Mouse (Mus musculus) testis, adult 2 months (tissue): Measurements from ENCODE around the gene Lpgat1. TPM values are rescaled to one million over a fixed set of nuclear protein-coding genes. Genes with fewer than 3 reads are reported as not detected.

ENCODE experiments used
- H3K27ac ChIP-seq: fragments of 200-500 bp; 2 replicates; pipeline ENCODE4 v1.5.1; 2012; ENCODE audit warnings: low read depth, low read length; ENCODE audit not compliant: control insufficient read depth, insufficient read depth
- H3K27me3 ChIP-seq: fragments of 200-500 bp; 2 replicates; pipeline ENCODE4 v1.6.1; 2012; ENCODE audit warnings: mild to moderate bottlenecking, low read length, moderate library complexity; ENCODE audit not compliant: control insufficient read depth, insufficient read depth
- H3K36me3 ChIP-seq: fragments of 200-500 bp; 2 replicates; pipeline ENCODE4 v1.6.1; 2012; ENCODE audit warnings: mild to moderate bottlenecking, low read length; ENCODE audit not compliant: control insufficient read depth, insufficient read depth
- H3K4me1 ChIP-seq: fragments of 200-500 bp; 2 replicates; pipeline ENCODE4 v1.6.1; 2012; ENCODE audit warnings: low read length; ENCODE audit not compliant: control insufficient read depth, insufficient read depth
- H3K4me3 ChIP-seq: fragments of 200-500 bp; 2 replicates; pipeline ENCODE4 v1.5.1; 2012; ENCODE audit warnings: low read depth, mild to moderate bottlenecking, low read length, moderate library complexity, mixed read lengths; ENCODE audit not compliant: control insufficient read depth
- CTCF ChIP-seq: fragments of 200-500 bp; IDR thresholded peaks from 2 replicates; pipeline ENCODE4 v1.5.1; 2012; ENCODE audit warnings: low read depth, mild to moderate bottlenecking, inconsistent platforms, low read length, moderate library complexity; ENCODE audit not compliant: control insufficient read depth, insufficient read depth, insufficient replicate concordance
- POLR2A ChIP-seq: fragments of 200-500 bp; IDR thresholded peaks from 2 replicates; pipeline ENCODE4 v1.6.1; 2012; ENCODE audit warnings: low read depth, mild to moderate bottlenecking, inconsistent platforms, low read length, moderate library complexity; ENCODE audit not compliant: control insufficient read depth
- polyA plus RNA-seq: library from polyadenylated mRNA; depleted of rRNA; stranded (reverse); fragments of >200 nt; gene quantifications from 2 replicates; pipeline ENCODE4 v1.2.3, GENCODE M21; 2012

Lpgat1 gene
- polyA plus RNA-seq, 1 experiment, result 26.7 TPM

DNA sequence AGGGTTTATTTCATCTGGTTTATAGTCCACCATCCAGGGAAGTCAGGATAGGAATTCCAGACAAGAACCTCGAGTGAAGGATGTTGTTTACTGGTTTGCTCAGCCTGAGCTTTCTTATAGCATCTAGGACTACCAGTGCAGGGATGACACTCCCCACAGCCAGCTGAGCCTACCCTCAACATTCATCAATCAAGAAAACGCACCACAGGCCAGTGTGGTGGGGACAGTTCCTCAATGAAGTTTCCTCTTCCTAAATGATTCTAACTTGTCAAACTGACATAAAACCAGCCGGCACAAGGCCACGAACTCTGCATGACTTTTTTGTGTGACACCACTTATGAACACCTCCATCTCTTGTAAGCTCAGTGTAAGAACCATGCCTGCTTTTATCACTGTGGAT lies 13.1 kb upstream of the Lpgat1 start:
- Histone ChIP-seq H3K4me1 (no peaks in the 10 kb centered on the region), H3K4me3 (no peak overlapping the region), H3K27ac (no peak overlapping the region), H3K27me3 (no peaks in the 10 kb centered on the region), H3K36me3 (no peaks in the 10 kb centered on the region)
- TF ChIP-seq CTCF (no peak), POLR2A (no peak)

DNA sequence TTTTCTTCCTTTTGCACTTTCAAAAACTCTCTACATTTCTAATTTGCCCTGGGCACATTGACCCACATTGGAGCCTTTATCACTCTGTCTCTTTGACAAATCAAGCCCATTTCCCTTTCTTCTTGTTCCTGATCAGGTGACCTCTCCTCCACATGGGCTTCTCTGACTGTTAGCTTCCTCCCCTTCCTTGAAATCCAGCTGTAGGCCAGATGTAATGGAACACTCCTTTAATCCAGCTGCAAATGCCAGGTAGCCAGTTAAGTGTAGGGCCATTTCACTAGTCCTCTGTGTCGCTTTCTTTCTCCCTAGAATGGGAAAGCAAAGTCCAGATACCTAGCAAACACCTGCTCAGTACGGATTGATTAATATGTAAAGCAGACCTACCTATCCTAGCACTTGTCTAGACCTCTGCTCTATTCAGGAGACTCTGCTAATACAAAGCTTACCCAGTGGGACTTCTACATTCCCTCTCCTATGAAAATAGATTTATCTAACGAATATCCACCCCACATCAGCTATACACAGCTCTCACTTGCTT lies 11.0 kb upstream of the Lpgat1 start:
- TF ChIP-seq POLR2A (no peak), CTCF (no peak)
- Histone ChIP-seq H3K27me3 (no peaks in the 10 kb centered on the region), H3K4me1 (no peaks in the 10 kb centered on the region), H3K36me3 (no peaks in the 10 kb centered on the region), H3K27ac (no peak overlapping the region), H3K4me3 (no peak overlapping the region)

DNA sequence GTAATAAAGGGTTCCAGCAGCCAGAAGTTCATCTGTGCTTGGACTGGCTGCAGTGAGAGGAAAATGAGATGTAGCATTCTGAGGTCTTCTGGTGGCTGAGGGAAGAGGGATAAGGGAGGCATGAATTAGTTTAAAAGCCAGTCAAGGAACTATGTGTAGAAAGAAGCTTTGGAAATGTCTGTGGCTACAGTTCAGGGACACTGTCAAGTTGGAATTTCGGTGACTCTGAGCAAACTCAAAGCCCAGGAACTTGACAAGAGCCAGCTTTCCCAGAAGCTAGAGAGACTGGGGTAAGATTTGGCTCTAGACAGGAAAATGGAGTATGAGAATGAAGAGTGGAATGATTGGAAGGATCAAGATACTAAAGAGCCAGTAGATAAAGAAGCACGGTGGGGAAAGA lies 7.8 kb upstream of the Lpgat1 start:
- H3K27ac ChIP-seq, result no peak overlapping the region

DNA sequence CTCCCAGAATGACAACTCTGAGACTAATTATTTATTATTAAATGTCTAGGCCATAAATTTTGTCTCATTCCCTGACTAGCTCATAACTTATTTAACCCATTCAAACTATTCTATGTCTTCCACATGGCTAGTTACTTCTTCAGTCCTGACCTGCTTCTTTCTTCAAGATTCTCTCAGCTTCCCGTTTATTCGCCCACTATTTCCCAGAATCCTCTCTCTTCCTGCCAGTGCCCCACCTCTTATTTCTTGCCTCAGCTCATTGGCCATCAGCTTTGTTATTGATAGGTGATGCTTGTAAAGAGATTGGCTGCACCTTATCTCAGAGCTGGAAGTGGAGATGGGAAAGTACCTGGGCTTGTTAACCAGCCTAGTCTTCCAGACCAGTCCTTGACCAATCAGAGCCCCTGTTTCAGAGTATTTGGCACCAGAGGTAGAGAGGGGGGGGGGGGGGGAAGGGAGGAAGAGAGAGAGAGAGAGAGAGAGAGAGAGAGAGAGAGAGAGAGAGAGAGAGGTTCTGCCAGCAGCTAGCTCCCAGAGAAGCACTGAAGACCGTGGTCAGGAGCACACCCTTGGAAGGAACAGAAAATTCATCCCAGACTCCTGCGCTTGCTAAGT lies 5.3 kb upstream of the Lpgat1 start:
- no peak overlapping the region for H3K4me3 ChIP-seq
- TF ChIP-seq POLR2A (no peak), CTCF (no peak)

More for the DNA sequence above, 7.8 kb upstream of the Lpgat1 start:
- Histone ChIP-seq H3K27me3 (no peaks in the 10 kb centered on the region), H3K36me3 (no peaks in the 10 kb centered on the region), H3K4me1 (no peaks in the 10 kb centered on the region), H3K4me3 (no peak overlapping the region)
- TF ChIP-seq CTCF, result no peak
- no peak for TF ChIP-seq POLR2A

DNA sequence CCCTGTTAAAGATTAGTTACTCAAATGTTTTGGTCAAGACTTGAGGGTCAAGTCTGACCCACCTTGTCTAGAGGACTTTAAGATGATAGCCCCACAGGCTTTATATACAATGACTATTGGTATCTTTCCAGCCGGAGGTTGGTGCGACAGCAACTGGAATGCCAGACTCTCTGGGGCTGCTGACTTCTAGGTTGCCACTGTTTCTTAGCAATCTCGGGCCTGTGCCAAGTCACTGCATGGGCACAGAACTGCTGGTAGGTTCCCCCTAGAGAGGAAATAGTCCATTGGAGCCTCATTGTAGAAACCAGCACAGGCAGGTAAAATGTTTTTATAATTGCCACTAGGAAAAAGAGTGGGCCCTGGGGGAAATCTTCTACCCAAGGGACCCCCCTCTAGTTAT lies 3.8 kb upstream of the Lpgat1 start:
- peaks cover 4% of the 10 kb centered on the region; the same call in 1 of the 2 replicates for H3K4me1 ChIP-seq
- TF ChIP-seq CTCF (no peak), POLR2A (no peak)
- H3K4me3 ChIP-seq, result no peak overlapping the region
- H3K27ac ChIP-seq, result no peak overlapping the region
- no peaks in the 10 kb centered on the region for H3K27me3 ChIP-seq
- no peaks in the 10 kb centered on the region for H3K36me3 ChIP-seq

More for the DNA sequence above, 5.3 kb upstream of the Lpgat1 start:
- H3K27me3 ChIP-seq, result no peaks in the 10 kb centered on the region
- peaks cover 4% of the 10 kb centered on the region; the same call in 1 of the 2 replicates for H3K4me1 ChIP-seq
- no peaks in the 10 kb centered on the region for H3K36me3 ChIP-seq
- no peak overlapping the region for H3K27ac ChIP-seq

DNA sequence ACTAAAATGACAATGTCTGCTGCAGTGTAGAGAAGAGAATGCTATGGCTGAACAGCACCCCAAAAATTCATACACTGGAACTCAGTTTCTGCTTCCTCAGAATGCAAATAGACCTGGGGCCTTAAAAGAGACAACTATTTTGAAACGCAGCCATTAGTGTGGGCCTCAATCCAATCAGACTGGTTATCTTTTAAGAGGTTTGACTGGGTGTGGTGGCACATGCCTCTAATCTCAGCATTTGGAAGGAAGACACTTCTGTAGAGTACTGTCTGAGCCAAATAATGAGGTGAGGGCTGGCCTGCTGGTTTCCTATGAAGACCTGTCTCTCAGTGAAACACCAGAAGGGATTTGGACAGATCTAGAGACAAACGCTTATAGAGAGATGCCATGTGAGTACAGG lies 2.5 kb upstream of the Lpgat1 start:
- Histone ChIP-seq H3K4me1 (peaks cover 4% of the 10 kb centered on the region), H3K36me3 (no peaks in the 10 kb centered on the region), H3K27me3 (no peaks in the 10 kb centered on the region), H3K27ac (no peak overlapping the region), H3K4me3 (no peak overlapping the region)
- no peak for TF ChIP-seq POLR2A
- TF ChIP-seq CTCF, result no peak

DNA sequence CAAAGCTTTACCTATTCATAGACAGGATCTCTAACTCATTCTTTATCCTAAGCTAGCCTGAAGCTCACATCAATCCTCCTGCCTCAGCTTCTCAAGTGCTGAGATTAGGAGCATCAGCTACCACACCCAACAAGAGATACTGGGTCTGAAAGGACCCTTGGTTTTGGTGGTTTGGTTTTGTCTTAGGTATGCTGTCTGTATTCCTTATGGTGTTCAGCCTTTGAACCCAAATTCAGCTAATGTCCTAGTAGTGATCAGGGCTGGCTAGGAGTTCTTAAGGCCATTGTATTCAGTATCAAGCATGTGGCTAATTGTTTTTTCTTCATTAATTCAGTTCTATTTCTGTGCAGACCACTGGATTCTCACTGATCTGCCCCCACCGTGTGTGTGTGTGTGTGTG lies 493 bp upstream of the Lpgat1 start:
- TF ChIP-seq POLR2A (no peak), CTCF (no peak)
- no peaks in the 10 kb centered on the region for H3K27me3 ChIP-seq
- H3K27ac ChIP-seq, result peak overlapping the region; percentile 90
- H3K4me1 ChIP-seq, result peaks cover 4% of the 10 kb centered on the region
- H3K4me3 ChIP-seq, result peak overlapping the region; percentile 88
- H3K36me3 ChIP-seq, result no peaks in the 10 kb centered on the region

GRCm38 (mm10) chr1:191718522-191719281 lies 1.1 kb downstream of the Lpgat1 start:
- H3K4me1 ChIP-seq, result peaks cover 4% of the 10 kb centered on the region
- peak overlapping the region; percentile 90 for H3K27ac ChIP-seq
- peak overlapping the region; percentile 88 for H3K4me3 ChIP-seq
- no peaks in the 10 kb centered on the region; the same call in 1 of the 2 replicates for H3K36me3 ChIP-seq
- H3K27me3 ChIP-seq, result no peaks in the 10 kb centered on the region
- peak; percentile 60; the same call in 1 of the 2 replicates for TF ChIP-seq POLR2A
- no peak for TF ChIP-seq CTCF
